Mouse (Mus musculus) kidney, adult 9 months (tissue): ENCODE results near the gene Pheta2.

Source experiments
- DNase-seq: peaks from one replicate; pipeline ENCODE4 v3.0.0; 2022

Gene Pheta2

DNA sequence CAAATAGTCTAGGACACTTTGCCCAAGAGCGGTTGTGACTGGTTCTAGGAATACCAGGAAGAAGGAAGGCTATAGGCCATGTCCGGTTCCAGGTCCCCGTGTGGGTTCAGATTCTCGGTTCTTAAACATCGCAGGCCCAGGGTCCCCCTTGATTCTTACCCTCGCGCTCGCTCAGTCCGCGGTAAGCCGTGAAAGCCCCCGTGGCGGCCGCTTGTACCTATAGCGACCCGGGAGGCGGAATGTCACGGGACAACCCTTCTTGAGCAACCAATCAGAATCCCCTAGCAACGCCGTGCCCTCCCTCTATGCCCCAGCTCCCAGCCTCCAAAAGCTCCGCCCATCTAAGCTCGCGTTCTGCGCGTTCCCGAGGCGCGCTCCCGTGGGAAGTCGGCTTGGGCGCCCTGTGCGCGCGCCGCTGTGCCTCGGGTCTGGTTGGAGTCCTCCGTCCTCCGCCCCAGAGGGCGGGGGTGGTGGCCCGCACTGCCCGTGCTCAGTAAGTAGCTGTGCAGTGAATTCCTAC is at the start of gene Pheta2, which contains the start of the genes Naga and Smdt1:
TSS of gene Pheta2 (plus strand) at position 350 of the 520 bp plus-strand sequence.
TSS of gene Naga (minus strand) at position 333 of the 520 bp plus-strand sequence.
TSS of gene Smdt1 (plus strand) at position 367 of the 520 bp plus-strand sequence.
- DNase-seq, result peak; percentile 97

DNA sequence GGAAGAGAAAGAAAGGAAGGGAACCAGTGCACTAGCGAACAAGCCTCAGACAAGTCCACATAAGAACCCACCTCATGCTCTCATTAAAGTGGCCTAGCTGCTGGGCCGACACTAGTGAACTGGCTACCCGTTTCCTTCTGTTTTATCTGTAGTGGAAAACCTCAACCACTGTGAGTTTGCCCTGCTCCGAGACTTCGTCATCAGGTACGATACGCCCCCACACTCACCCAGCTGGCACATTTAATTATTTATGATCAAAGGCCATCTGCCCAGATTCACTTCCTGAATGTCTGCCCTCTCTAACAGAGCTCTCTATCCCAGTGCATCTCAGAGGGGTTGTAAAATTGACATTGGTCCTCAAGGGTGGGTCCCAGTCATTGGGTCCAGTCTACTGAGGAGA is 48.5 kb upstream of the Pheta2 start:
- no peak for DNase-seq

DNA sequence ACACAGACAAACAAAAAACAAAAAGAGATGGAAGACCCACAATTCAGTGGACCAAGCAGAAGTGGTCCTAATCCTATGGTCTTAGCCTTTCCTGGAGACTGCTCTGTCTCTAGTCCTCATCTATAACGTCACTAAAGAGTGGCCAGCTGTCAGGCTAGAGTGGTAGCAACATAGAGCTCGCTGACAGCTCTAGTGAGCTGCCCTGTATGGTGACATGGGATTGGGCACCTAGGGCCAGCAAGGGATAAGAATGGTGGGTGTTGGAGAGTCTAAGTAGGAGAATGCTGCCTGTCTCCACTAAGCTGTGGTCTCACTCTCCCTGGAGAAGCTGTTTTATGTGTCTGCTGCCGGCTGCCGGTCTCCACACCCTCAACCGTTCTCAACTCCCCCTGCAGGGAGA is 45.9 kb upstream of the Pheta2 start:
- DNase-seq, result no peak

DNA sequence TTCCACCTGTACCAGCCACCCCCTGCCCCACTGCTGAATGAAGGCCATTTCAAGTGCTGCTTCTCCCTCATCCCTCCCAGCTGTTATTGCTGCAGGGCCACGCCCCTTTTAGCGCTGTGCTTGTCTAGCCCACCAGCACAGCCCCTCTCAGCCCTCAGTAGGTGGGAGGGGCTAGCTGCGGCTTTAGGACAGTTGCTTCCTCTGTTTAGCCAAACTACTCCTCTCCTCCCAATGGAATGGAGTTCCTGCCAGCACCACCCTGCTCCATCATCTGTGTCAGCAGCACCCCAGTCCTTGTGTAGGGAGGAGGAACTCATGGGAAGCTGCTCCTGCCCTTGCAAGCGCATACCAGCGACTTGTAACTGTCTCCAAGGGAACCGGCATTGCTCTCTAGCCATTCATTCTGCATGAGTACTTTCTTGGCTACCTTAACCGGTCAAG is 45.5 kb upstream of the Pheta2 start:
- DNase-seq, result peak; percentile 14

DNA sequence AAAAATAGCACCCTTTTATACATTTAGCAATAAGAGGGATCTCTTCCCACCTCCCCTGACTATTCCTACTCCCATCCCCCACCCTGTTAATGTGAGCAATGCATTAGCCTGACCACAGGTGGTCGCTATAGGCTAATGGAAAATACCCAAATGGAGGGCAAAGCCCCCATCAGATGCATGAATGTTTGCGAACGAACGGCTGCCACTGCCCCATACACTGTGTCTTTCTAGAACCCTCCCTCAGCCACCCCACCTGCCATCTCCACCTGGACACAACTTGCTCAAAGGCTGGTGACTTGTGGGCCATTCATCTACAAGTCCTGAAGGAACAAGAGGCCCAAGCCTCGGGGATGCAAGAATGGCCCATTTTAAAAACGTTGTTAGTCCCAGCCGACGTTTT is 44.7 kb upstream of the Pheta2 start:
- DNase-seq, result peak; percentile 29

DNA sequence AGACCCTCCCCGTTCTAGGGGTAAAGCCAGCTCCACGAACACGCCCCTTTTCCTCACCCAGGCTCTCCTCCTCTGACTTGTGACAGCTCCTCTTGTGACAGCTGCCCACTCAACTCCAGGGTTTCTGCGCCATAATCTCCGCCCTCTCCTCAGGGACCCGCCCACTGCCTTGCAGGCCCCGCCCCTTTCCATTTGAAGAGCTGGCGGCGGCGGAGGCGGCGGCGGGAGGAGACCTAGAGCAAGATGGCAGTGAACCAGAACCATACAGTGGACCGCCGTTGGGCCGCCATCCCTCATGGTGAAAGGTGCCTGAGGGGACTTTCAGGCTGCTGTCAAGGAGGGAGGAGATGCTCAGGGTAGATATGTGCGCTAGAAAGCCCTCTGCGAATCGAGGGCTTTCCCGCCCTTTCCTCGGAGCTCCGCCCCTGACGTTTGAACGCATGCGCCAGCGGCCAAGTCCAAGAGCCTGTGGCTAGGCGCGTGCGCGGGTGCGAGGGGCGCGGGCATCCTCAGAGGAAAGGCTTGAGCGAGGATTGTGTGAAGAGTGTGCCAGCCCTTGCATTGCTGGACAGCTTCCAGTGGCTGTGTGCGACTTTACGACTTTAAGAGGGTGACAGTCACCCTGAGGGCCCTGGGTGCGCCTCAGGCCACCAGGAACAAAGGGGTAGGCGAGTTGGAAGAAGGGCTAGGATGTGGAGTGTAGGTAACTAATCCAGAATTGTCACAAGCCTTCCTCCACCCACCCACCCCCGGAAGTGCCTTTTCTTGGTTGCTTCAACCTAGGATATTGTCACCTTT is 39.8 kb upstream of the Pheta2 start, which contains the start of gene Wbp2nl:
TSS of gene Wbp2nl (plus strand) at position 191 of the 798 bp plus-strand sequence.
- DNase-seq, result no peak

DNA sequence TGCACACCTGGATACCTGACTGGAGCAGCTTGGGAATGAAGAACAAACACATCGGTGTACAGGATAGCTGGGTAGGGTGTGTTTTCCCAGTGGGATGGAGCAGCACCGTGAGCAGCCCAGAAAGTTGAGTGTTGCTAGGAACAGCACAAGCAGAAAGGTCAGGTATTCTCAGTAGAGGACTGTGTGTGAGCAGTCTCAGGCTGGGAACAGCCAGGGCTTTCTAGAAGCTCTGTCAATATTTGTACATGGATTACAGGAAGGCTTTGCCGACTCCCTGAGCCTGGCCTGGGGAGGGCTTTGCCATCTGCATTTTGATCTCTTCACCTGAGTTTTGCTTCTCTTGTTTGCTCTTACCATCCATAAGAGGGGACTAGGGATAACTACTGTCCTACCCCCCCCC is 31.6 kb upstream of the Pheta2 start:
- no peak for DNase-seq

DNA sequence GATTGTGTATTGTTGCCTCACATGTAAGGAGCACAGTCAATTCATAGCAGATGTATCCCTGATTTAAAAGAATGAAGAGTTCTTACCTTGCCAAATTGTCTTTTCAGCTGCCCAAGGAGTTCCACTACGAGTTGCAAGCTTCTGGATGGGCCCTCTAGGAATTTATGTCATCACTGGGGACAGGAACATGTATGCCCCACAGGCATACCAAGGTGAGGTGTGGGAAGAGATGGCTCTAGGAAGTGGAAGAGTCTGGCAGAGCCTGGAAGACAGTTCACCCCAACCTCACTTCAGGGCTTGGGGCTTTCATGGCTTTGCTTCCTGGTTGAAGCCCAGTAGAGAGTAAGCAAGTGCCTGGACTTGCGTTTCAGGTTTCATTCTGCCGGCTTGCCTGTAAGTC is 30.3 kb upstream of the Pheta2 start:
- DNase-seq, result no peak

DNA sequence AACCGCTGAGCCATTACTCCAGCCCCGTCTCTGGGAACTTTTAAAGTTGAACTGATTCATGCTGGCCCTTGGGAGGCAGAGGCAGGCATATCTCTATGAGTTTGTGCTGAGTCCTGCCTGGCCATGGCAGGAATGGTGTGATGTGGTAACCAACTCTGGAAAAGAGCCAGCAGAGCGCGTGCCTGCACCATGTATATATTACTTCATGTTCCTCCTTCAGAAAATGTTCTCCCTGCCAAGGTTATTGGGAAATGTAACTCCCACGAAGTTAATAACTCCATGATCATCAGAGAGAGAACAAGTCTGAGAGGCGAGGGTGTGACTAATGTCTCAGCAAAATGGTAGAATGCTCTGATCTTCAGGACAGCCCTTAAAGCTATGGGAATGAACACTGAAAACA is 20.9 kb upstream of the Pheta2 start:
- no peak for DNase-seq

DNA sequence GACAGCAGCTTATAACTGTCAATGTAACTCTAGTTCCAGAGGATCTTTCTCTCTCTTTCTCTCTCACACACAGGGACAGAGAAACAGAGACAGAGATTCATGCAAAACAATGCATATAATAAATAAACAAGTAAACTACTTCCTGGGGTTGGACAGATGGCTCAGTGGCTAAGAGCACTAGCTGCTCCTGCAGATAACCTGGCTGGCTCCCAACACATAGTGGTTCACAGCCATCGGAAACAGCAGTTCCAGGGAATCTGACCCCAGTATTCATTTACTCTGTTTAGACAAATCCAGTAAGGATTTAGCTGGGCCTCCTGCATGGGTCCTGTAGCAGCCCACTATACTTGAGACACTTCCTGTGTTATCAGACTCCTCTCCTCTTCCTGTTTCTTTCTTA is 19.1 kb upstream of the Pheta2 start:
- no peak for DNase-seq

DNA sequence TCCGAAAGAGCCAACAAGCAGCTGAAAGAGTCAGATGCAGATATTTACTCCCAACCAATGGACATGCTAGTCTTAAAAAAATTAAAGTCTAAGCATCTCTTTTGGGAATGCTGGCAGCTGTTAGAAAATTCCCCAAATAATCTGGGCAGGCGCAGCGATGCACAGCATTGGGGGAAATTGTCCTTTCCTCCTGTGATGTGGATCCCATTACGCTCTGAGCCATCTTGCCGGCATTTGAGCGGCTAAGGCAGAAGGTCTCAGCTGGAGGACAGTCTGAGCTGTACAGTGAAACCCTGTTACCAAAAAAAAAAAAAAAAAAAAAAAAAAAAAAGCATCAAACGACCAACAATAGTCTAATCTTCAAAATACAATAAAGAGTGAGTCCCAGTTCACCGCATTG is 16.5 kb upstream of the Pheta2 start:
- no peak for DNase-seq

DNA sequence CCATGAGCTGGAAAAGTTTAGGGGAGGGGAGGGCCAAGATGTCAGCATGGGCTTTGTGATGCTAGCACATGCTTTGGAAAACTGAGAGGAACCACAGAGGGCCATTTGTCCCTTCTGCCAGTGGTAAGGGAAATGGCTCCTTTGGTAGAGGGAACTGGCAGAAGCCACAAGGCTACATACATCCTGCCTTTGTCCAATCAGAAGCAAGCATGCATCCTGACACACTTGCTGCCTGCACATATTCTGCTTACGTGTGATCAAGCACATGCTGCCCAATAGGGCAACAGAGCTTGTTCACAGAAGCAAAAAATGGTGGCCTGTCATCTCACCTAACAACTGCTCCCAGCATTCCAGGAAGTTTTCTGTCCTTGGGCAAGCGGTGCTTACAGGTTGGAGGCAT is 13.4 kb upstream of the Pheta2 start:
- no peak for DNase-seq

DNA sequence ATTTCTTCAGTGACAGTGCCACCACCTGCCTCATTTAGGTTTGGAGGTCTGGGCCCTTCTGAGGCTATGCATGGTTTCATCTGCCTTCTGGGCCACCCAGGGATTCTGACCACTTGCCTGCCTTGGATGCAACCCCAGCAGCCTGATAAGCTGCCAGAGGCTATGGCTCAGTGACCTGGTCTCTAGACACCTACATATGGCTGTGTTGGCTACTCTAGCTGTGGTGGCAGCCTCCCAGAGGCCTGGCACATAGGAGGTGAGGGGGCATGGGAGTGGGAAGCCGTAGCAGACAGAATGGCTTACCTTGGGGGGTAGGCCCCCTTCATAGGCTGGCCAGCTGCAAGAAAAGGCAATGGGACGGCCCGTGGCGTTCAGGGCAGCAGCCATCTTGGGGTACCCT is 3.5 kb upstream of the Pheta2 start:
- DNase-seq, result no peak

DNA sequence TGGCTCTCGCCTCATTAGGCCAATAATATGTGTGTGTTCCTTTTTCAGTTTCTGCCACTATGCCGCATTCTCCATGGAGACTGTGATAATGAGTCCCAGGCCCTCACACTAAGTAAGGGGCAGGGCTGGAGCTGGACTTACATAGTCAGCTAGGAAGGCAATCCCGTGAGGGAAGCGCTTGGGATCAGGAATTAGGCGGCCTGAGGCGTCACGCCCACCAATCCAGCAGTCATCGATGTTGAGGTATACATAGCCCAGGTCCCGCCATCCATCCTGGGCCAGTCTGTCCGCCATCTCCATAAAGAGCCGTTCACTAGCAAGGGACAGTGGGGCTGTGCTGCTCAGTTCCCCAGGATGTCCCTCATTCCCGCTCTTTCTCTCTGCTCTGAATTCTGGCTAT is 2.1 kb upstream of the Pheta2 start:
- no peak for DNase-seq

DNA sequence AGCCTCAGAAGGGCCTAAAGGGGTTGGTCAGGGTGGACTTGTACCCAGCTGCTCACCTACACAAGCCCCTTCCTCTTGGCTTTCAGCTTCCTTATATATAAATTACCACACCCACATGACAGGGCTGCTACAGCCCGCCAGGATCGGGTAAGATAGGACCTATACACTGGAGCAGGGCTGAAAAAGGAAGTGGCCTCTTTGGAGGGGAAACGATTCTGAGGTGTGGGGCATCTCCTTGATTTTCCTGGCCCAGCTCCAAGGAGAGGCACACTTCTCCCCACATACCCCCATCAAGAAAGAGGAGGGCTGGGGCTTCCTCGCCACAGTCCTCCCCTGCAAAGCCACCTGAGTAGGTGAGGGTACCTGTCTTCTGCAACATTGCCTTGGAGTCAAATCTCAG is 867 bp upstream of the Pheta2 start:
- no peak for DNase-seq

DNA sequence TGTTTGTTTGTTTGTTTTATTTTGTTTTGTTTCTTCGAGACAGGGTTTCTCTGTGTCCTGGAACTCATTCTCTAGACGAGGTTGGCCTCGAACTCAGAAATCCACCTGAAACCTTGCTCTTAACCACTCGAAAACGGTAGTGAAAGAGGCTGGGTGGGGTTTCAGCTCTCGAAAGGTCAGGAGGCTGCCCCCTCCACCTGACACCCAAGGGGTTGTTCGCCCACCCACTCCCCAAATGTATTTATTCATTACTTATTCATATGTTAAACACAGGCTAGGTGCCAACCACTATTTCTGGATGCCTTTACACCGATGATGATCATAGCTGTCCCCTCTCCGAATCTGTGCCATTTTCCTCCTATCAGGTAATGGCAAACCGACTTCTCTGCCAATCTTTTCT is 408 bp downstream of the Pheta2 start:
- no peak for DNase-seq

DNA sequence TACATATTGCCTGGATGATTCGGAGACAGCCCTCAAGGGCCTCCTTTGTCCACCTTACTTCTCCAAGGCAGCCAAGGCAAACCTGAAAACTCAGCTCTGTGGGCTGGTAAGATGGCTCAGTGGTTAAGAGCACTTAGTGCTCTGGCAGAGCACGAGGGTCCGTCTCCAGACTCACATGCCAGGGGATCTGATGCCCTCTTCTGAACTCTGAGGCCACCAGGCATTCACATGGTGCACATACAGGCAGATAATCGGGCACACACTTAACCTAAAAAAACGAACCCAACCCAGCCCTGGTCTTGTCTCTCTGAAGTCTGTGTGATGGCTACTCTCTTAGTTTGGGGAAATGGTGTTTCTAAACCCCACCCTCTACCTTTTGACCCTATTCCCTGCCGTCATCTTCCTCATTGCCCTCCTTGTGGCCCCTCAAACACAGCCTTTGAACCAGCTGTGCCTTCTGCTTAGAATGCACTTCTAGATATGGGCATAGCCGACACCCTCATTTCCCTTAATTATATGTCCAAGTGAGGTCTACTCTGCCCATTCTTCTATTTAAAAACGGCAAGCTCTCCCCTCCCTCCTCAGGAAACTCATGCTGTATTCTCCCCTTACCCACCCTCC is 1.0 kb downstream of the Pheta2 start:
- no peak for DNase-seq

DNA sequence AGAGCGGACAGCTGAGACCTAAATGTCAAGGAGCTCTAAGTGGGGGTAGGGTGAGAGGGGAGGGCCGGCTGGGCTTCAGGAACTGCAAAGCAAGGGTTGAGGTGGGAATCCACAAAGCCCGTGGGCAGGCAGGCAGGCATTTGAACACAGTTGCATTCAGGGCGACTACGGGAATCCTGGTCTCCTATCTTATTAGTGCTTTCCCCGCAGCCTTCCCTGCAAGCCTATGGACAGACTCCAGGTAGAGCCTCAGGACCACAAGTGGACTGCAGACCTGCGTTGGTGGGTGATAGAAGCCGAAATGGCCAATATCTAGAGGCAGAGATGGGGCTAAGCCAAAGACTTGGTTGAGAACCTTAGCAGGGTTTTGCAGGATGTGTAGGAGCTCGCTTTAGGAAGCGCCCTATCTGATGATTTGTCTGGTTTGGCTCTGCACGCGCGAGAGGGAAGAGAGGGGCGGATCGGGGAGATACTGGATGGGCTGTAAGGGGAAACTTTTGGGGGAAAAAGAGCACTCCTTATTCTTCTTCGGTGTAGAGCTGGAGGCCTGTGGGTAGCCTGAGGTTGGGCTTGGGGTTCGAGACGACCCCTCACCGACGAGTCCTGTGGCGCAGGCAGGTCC is 1.8 kb downstream of the Pheta2 start:
- DNase-seq, result no peak

DNA sequence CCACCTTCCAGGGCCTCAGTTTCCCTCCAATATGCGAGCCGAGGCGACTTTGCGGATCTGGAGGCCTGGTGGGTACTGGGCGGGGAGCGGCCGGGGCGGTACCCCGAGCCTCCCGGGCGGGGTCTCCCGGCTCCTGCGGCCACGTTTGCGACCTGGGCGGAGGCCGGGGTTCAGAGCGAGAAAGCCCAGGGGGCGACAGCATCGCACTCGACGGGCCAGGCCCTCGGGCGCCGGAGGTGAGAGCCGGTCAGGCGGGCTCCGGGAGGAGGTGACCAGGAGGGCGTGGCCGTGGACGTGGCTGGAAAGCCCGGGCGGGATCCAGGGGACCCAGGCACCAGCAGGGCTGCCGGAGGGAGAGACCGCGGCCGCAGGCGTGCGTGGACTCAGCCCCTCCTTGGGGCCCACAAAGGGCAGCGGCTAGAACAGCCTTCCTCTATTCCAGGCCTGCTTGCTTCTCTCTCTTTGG is 2.3 kb downstream of the Pheta2 start:
- DNase-seq, result peak; percentile 26

DNA sequence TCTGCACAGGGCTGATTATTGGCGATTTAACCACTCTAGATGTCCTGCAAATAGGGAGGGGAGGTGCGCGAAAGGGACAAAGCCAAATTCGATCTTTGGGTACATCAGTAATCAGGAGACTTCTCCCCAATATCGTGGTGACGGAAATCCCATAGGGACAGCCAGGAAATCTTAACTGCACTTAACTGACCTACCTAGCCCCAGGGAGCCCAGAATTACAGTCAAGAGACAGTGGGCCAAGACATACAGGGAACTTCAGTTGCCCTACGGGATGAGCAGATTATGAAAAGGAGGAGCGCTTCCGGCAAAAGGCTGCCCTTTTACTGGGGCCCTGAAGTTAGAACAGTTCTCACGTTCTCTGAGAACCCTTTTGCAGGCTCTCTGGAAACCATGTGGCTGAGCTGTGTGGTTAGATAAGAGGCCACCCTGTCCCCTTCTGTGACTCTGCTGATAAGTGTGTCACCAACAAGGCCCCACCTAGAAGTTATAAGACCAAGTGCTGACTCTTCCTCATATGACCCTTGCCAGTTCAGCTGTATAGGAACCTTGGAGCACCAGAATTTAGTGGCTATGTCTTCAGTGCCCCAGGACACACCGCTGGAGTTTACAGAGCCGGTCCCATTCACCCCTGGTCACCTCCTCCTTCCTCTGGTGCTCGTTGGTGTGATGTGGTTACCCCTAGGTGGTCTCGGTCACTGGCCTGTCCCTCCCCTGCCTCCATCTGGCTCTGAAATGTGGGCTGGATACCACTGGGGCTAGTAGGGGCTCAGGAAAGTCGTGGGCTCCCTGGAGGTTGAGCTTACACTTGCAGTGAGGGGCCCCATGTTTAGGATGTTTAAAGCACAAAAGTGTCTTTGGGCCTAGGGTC is 3.2 kb downstream of the Pheta2 start:
- peak; percentile 4 for DNase-seq

DNA sequence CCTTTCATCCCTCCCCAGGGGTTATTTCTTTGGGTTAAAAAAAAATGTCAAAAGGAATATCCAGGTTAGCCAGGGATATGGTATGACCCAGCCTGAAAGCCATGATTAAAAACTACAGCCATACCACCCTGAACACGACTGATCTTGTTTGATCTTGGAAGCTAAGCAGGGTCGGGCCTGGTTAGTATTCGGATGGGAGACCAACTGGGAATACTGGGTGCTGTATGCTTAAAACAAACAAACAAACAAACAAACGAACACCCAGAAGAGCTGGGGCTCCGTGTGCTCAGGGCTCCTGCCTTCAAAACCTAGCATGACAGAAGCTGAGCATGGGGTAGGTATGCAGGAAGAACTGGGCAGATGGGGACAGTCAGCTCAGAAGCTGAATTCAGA is 3.8 kb downstream of the Pheta2 start:
- DNase-seq, result peak; percentile 5
